Mouse (Mus musculus) right cerebral cortex, adult 18-20 months (tissue): ENCODE measurements around the gene Ddx52.

Experiments used
- DNase-seq: peaks from one replicate; pipeline ENCODE4 v3.0.0; 2022; ENCODE audit warnings: mixed read lengths

Ddx52 gene

DNA sequence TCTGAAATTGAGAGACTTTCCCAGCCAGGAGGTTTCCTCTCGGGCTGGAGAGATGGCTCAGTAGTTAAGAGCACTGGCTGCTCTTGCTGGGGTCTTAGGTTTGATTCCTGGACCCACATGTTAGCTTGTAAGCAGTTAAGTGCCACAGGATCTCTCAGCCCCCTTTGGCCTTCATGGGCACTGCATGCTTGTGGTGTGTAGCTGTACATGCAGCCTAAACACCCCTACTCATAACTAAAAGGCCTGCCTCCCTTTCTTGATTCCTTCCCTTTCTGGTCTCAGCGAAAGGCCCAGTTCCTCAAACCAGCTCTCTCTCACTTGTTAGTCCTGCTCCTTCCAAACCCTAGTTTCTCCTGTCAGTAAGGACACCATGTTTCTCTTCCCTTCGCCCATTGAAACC is 27.2 kb downstream of the Ddx52 start:
- DNase-seq = no peak

DNA sequence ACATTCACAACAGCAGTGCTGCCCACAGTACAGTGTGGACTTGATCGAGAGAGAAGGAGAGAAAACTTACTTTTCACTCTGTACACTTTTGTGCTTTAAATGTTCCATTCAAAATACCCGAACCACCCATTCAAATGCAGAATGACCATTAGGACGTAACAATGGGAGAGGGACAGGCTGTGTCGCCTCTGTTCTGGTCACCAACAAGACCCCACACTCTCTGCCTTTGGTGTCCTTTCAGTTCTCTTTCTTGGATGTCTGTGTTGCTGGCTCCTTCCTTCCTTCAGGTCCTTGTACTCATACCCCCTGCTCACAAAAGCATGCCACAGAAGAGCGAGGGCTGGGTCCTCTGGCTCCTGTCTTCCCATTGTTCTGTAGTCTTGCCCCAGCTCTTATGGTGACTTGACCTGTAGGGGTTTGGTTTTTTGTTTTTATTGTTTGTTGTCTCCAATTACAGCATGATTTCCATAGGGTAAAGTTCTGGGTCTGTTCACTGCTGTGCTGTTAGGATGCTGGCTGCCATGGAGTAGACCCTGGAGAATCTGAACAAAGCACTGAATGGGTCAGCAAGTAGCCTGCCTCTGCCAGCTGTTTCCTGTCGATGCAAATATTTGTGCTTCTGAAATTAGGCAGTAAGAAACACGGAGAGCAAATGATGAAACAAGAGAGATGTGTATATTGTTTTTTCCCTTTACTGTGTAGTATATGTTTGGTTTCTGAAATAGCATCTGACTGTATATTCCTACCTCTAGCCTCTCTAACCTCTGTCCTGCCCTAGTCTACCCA is 32.9 kb downstream of the Ddx52 start:
- DNase-seq = no peak

DNA sequence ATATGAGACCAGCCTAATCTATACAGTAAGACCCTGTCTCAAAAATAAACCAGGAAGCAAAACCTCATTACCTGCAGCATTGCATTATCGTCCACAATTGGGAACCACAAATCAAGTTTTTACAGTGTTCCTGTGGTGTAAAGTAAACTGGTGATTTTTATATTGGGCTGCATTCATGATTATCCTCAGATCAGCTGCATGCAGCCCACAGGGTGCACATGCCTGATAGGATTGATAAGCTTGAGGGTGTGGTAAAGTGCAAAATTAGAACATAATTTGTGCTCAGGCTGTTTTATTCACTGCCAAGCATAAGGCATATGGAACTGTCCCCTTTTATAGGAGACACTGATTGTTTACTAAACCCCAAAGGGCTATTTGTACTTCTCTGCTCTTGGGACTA is 33.6 kb downstream of the Ddx52 start:
- DNase-seq = no peak

DNA sequence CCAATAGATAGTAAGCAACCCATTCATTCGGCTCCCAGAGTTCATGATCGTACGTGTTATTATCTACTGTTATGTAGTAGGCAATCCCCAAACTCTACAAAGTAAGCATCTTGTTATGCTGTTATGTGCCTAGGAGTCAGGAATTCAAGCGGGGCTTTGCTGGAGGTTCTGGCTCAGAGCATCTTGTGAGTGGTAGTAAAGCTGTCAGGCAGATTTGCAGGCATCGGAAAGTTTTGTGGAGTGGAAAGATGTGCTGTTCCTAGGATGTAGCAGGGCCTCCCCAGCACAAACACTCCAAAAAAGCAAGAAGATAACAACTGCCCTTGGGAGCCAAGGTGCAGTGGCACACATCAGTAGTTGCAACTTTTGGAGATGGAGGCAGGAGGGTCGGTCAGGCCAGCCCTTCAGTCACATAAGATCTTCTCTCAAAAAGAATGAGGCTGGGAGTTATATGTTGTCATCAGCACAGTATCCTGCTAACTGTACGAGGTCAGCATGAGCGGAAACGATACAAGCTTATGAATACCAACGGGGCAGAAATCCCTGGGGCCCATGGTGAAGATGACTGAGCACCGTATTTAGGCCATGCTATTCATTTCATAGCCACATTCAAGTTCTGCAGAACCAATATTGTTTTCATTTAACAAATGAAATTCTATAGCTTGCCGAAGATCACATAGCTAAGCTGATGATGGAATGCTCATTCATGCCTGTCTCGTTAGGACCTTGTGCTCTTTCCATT is 34.5 kb downstream of the Ddx52 start:
- no peak for DNase-seq

DNA sequence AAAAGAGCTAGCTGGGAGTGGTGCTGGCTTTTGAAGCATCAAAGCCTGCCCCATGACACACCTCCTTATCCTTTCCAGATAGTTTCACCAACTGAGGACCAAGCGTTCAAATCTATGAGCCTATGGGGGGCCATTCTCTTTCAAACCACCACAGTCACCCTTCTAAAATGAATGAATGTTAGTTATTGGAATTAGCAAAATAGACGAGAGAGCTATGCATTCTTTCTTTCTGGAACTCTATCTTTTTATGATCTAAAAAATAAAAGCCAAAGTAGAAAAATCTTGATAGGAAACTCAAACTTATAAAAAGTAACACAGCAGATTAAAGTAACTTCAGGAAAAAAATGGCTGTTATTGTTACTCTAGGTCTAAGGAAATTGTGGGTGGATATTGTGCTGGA is 35.9 kb downstream of the Ddx52 start:
- DNase-seq = no peak

DNA sequence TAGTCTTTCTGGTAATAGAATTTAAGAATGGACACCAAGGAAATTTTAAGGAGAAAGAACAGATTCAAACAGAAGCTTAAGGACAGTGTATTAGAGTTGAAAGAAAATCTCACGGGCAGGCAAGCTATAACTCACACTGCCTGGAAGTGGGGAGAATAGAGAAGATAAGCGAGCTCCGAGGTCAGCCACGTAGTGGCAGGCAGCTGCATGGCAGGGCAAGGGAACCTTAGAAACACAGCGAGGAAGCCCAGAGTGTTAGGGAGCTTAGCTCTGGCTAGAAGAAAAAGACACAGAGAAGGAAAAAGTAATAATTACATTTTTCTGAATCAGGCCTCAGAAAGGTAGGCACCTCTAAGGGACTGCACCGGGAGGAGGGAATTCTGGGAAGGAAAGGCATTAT is 38.1 kb downstream of the Ddx52 start:
- no peak for DNase-seq

DNA sequence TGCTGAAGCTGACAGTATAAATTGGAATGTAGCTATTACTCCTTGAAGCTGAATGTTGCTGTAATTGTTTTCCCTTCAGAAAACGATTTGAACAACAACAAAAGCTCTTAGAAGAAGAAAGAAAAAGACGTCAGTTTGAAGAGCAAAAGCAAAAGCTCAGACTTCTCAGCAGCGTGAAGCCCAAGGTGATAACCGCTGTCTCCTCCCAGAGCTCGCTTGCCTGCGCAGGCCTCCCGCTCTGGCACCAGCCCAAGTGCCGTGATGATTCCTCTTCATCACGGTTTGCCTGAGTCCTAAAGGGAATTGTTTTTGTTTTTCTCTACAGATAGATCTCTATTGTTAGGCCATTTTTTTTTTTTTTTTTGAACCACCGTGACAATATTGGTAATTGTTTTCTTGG is 39.5 kb downstream of the Ddx52 start:
- DNase-seq = no peak

DNA sequence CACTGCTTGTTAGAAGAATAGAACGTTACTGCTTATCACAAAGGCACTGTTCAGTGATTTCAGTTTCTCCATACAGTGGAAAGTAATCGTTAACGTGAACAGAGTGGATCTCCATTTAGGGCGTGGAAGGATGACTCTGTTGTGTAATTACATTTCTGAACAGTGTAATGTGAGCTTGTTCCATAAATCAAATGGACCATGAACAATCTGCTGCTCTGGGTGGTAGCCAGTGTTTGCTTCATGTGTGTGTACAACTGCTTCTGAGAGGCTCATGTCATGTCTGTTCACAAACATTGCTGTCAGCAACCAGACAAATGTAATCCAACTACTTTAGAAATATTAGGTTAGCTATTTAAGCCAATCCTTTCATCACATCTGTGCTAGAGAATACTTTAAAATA is 49.8 kb downstream of the Ddx52 start:
- DNase-seq = no peak

DNA sequence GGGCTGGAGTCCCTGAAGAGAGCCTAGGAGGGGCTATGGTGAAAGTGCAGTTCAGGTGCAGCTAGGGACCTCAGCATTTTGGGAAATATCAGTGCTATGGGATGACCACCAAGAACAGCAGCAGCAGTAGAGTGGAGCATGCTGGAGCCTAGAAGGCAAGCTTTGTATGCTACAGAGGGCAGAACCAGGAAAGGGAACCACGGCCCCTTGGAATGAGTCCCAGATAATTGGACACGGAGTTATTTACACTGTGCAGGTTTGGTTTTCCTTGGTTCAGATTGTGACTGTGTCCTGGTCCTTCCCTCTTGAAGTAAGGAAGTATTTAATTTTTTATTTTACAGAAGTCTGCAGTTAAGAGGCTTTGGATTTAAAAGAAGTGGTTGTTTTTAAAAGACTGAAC is 51.6 kb downstream of the Ddx52 start:
- no peak for DNase-seq

DNA sequence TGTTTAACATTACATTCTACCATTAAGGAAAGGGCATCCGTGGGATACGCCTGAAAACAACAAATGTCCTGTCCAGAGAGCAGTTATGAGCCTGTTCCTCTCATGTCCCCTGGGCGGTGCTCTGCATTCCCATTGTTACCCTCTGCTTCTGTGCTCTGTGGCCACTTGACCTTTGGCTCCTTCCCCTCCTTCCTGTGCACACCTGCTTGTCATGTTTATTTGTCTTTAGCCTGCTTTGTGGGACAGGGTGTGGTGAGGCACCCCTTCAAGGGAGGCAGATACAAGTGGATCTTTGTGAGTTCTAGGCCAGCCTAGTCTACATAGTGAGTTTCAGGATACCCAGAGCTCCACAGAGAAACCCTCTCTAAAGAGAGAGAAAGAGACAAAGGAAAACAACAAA is 52.6 kb downstream of the Ddx52 start:
- no peak for DNase-seq

DNA sequence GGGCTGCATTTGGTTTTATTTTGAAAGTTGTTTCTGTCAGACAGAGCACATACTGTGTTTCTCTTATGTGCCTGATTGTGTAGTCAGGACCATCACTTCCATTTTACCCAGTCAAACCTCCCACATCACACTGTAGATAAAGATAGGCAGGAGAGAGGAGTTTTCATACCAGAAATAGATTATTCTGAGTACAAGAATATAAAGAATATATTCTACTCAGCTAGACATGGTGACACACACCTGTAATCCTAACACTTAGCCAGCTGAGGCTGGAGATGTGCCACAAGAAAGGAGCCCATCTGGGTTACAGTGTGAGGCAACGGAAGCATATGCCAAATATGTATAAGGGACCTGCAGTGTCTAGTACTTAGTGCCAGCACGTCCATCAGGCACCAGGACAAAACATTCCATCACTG is 53.7 kb downstream of the Ddx52 start:
- peak; percentile 53 for DNase-seq

DNA sequence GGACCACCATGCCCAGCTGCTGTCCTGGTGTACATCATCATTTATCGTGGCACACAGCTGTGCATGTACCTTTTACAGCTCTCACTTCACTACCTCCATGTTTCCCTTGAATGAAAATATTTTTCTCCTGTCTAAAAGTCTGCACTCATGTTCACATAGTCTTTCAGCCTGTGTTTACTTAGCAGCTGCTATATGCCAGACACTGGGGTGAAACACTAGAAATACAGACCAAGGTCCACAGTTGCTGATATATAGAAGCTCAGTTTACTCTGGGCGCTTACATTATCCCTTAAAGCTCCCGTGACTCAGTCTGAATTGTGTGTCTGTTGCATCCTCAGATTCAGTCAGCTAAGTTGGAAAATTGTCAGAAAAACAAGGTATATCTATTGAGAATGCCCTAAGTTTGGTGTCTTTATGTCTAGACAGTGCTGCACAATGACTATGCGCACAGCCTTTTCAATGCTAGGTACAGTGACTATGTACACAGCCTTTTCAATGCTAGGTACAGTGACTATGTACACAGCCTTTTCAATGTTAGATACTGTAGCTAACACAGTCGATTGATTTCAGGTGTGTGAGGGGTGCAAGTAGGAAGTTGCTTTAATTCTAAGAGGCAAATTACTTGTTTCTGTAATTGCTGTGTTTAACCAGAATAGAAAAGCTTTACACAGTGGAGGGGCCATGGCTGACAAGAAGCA is 55.5 kb downstream of the Ddx52 start:
- DNase-seq = no peak

DNA sequence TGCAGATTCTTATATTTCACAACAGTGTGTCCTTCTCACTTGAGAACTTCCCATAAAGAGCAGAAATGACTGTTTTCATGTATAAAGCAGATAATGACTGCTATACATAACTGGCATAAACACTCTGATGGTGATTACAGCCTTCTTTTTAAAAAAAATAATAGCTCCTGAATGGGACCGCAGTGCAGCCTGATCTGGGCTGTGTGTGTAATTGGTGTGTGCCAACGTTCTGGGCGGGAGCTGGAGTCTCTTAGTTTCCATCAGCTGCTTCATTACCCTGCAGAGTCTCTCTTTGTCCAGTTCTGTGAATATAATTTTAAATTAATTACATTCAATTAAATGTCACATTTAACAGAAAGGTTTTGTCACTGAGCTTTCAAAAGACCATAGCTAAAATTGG is 57.1 kb downstream of the Ddx52 start:
- DNase-seq = no peak

DNA sequence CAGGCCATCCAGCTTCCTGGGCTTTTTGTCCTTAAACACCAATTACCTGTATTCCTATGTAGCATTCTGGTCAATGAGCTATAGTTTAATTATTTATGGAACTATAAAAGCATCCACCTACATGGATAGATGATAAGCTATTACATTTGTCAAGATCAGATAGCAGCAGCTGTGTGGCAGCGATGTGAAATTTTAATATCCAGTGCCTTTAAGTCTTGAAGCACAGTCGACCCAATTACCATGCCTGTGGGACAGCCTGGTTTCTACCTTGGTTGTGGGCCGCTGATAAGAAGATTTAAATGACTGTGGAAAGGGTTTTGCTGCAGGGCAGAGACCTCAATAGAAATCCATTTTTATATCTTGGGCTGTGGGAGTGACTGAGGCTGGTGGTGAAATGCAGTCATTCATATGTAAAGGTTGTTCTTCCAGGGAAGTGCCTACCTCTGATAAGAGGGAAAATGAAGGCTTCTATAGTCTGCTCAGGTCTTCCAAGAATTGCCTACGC is 57.6 kb downstream of the Ddx52 start:
- no peak for DNase-seq

DNA sequence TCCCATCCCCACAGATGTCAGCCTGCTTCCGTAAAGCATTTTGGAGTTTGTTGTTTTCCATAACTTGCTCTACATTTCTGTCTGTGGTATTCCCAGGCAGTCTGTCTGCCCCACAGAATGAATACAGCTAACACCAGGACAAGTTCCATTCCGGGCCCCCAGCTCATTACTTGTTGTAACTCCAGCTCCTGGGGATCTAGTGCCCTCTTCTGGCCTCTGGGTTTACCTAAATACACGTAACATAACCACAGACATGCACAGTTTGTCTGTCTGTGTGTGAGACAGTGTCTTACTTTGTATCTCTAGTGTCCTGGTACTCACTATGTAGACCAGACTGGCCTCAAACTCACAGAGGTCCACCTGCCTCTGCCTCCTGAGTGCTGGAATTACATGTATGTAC is 59.4 kb downstream of the Ddx52 start:
- no peak for DNase-seq

DNA sequence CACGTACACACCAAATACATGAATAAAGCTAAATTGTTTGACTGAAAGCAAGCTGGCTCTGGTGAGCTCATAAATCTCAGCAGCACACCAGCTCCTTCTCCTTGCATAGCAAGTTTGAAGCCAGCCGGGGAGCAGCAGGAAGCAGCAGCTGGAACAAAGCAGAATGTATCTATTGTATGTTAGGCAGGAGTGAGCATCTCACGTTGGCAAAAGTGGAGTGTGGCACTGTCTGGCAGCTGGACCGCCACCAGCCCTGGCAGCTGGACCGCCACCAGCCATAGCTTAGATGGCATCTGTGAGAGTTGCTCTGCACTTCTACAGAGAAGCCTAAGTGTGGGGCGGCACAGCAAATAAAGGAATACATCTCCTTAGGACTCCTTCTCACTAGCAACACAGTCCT is 62.1 kb downstream of the Ddx52 start:
- DNase-seq = no peak

DNA sequence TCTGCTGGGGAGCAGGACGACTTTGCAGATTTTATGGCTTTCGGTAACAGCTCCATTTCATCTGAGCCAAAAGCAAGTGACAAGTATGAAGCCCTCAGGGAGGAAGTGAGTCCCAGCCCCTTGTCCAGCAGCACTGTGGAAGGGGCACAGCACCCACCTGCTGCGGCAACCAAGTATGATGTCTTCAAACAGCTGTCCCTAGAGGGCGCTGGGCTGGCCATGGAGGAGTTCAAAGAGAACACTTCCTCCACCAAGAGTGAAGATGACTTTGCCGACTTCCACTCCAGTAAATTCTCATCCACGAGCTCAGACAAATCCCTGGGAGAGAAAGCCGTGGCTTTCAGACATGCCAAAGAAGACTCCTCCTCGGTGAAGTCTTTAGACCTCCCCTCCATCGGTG is 67.1 kb downstream of the Ddx52 start:
- DNase-seq = no peak

DNA sequence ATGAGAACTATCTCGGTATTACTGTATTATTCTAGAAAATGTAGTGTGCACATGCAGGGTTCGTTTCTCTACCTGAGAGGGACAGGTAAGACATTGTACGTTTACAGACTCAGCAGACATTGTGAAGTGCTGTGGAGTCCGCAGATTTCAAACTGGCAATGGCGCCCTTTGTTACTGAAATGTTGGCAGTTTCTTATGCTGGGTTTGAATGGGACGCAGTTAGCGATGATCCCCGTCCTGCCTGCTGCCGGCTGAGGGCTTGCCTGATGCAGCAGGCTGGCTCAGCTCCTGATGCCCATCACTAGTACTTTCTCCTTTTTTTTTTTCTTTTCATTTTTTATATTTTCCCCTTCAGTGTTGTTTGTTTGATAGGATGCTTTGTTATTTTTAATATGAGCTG is 68.5 kb downstream of the Ddx52 start:
- DNase-seq = no peak

DNA sequence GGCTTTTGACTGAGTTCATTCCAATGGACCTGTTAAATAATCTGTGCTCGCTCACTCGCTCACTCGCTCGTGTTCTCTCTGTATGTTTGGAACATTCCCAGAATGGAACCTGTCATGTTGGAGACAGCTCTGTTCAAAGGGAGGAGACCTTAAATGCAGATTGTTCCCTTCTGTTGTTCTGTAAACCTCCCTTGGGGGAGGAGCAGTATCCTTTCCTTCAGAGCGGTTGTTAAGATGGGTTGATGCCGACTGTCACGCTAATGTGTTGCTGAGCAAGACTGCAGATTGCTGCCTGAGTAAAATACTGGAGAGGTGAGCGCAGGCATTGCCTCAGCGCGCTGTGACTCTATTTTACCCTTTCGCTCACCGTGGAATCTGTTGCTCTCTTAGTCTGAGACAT is 69.2 kb downstream of the Ddx52 start:
- DNase-seq = peak; percentile 22

DNA sequence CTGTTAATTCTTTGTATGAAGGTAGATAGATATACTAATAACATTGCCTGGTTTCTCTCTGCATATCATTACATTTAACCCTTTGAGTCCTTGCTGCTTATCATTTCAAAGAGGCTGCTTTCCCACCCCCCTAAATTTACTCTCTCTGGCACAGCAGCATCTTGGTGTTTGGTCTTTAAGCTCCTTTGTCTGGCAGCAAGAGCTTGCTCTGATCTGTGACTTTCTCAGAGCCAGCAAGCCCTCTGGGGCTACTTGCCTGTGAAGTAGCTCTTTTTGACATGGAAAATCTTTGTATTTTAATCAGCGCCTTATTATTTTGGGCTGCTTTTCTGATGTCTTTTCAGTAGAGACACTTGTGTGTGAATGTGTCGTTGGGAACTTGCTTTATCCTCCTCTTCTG is 69.7 kb downstream of the Ddx52 start:
- DNase-seq = no peak
